Mouse (Mus musculus): ENCODE data around the gene Vipr2.
A peak's percentile ranks its signal among the peaks of the same experiment; 100 is the strongest.

GRCm38 (mm10) chr12:116146996-116147634 lies 69.6 kb downstream of the Vipr2 start:
- TF ChIP-seq CTCF (IDR thresholded peaks at IDR 0.05; ENCODE audit: low read depth) (peak; percentile 14; the same call in 1 of the 2 replicates), EP300 (optimal IDR thresholded peaks at IDR 0.05) (no peak)

Data from stomach, postnatal 0 days (tissue).